Mouse (Mus musculus) liver, embryonic 16.5 days (tissue): ENCODE data around the gene Farp2. TPM values are rescaled to one million over a fixed set of nuclear protein-coding genes. Genes with fewer than 3 reads are reported as not detected.

ENCODE experiments used
- ATAC-seq: fragments of 200-750 bp; cut with Nextera tagmentation; 2 replicates; pipeline ENCODE4 v1.8.0; 2017; ENCODE audit warnings: low read depth, mild to moderate bottlenecking, moderate number of reproducible peaks, moderate library complexity
- H3K27ac ChIP-seq: fragments of 300-500 bp; sonication (generic); 2 replicates; pipeline ENCODE4 v1.5.1; 2014; ENCODE audit warnings: mild to moderate bottlenecking, low read length
- H3K27me3 ChIP-seq: fragments of 300-500 bp; sonication (generic); 2 replicates; pipeline ENCODE4 v1.6.1; 2014; ENCODE audit warnings: low read depth, low read length, mixed read lengths; ENCODE audit not compliant: control insufficient read depth, insufficient read depth
- H3K36me3 ChIP-seq: fragments of 300-500 bp; sonication (generic); 2 replicates; pipeline ENCODE4 v1.6.1; 2014; ENCODE audit warnings: mild to moderate bottlenecking; ENCODE audit not compliant: control insufficient read depth, insufficient read depth
- H3K4me1 ChIP-seq: fragments of 300-500 bp; sonication (generic); 2 replicates; pipeline ENCODE4 v1.6.1; 2014; ENCODE audit warnings: low read depth, low read length, mixed read lengths; ENCODE audit not compliant: control insufficient read depth
- H3K4me2 ChIP-seq: fragments of 300-500 bp; sonication (generic); 2 replicates; pipeline ENCODE4 v1.6.1; 2014; ENCODE audit warnings: low read depth, low read length, mixed read lengths
- H3K4me3 ChIP-seq: fragments of 300-500 bp; sonication (generic); 2 replicates; pipeline ENCODE4 v1.5.1; 2014; ENCODE audit warnings: low read depth, mild to moderate bottlenecking, low read length
- H3K9ac ChIP-seq: fragments of 300-500 bp; sonication (generic); 2 replicates; pipeline ENCODE4 v1.6.1; 2014; ENCODE audit warnings: low read depth, low read length
- H3K9me3 ChIP-seq: fragments of 300-500 bp; sonication (generic); replicated peaks from 2 replicates; pipeline ENCODE4 v1.6.1; 2016; ENCODE audit warnings: low read length; ENCODE audit not compliant: control insufficient read depth
- WGBS: fragments of 180-500 bp; shearing (Covaris S2); extraction: QIAGEN DNeasy Blood & Tissue Kit; methylation state at CpG from one replicate; pipeline ENCODE4 v1.1.7; 2014; ENCODE audit not compliant: insufficient replicate concordance; 5-methylcytosine and 5-hydroxymethylcytosine counted together
- polyA plus RNA-seq: library from polyadenylated mRNA; unstranded; fragments of >200 nt; fragmentation: Nextera tagmentation; extraction: Ambion mirVana; gene quantifications from 2 replicates; pipeline ENCODE4 v1.2.1, GENCODE M21; 2015

Farp2 gene
- polyA plus RNA-seq, 1 experiment from 2014 or later = 2.3 TPM

GRCm38 (mm10) chr1:93635580-93636192 lies 123.8 kb downstream of the Farp2 start:
- Histone ChIP-seq H3K4me2 (peak overlapping the region; percentile 96), H3K4me1 (peaks cover 24% of the 10 kb centered on the region)

DNA sequence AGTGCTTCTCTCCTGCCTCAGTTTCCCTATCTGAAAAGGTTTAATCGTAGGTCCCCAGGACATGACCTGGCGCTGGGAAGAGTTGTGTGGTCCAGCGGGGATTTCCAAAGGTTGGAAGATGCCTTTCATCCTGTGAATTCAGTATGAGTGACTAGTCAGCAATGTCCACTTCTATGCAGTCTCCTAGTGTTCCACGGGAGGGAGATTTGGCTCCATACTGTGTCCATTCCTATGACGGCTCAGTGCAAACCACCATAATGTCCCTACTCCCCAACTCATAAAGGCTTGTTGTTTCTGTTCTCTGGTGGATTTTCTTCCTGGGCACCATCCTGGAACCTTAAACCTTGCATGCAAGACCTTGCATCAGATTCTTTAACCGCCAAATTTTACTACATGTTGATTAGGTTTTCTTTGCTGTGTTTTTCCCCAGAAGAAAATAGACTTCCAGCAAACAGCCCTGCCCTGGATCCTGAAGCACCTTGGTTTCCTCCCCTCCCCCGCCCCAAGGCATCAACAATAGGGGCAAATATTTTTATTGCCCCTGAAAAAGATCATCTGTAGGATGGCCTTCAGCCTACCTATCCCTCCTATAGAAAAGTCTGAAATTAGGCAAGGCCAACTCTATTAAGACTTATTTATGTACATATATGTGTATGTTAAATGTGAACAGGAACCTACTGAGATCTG lies 124.5 kb downstream of the Farp2 start:
- no peak for ATAC-seq

More at GRCm38 (mm10) chr1:93635580-93636192, 123.8 kb downstream of the Farp2 start:
- peak; percentile 96 for ATAC-seq
- under 1% methylated on average over 44 of the region's 44 CpGs for WGBS
- Histone ChIP-seq H3K27ac (peak overlapping the region; percentile 89), H3K9ac (peak overlapping the region; percentile 96), H3K27me3 (no peaks in the 10 kb centered on the region), H3K4me3 (peak overlapping the region; percentile 98), H3K36me3 (no peaks in the 10 kb centered on the region), H3K9me3 (no peaks in the 10 kb centered on the region)

GRCm38 (mm10) chr1:93641978-93642377 lies 130.1 kb downstream of the Farp2 start:
- no peaks in the 10 kb centered on the region for H3K27me3 ChIP-seq
- H3K27ac ChIP-seq = no peak overlapping the region
- ATAC-seq = no peak
- WGBS = 65% methylated on average over 2 of the region's 2 CpGs
- H3K36me3 ChIP-seq = no peaks in the 10 kb centered on the region
- no peak overlapping the region for H3K4me3 ChIP-seq
- no peaks in the 10 kb centered on the region for H3K4me1 ChIP-seq
- no peak overlapping the region for H3K4me2 ChIP-seq
- H3K9ac ChIP-seq = no peak overlapping the region
- no peaks in the 10 kb centered on the region for H3K9me3 ChIP-seq

More for the DNA sequence above, 124.5 kb downstream of the Farp2 start:
- H3K4me1 ChIP-seq = peaks cover 19% of the 10 kb centered on the region
- H3K27ac ChIP-seq = peak overlapping the region; percentile 83
- no peaks in the 10 kb centered on the region for H3K9me3 ChIP-seq
- H3K36me3 ChIP-seq = no peaks in the 10 kb centered on the region
- peak overlapping the region; percentile 80 for H3K9ac ChIP-seq
- WGBS = 23% methylated on average over 7 of the region's 7 CpGs
- H3K4me3 ChIP-seq = peak overlapping the region; percentile 98
- H3K4me2 ChIP-seq = peak overlapping the region; percentile 96
- H3K27me3 ChIP-seq = no peaks in the 10 kb centered on the region

- H3K9me3 ChIP-seq = no peaks in the 10 kb centered on the region
- H3K4me3 ChIP-seq = no peak overlapping the region
- H3K27me3 ChIP-seq = no peaks in the 10 kb centered on the region
- H3K27ac ChIP-seq = no peak overlapping the region
- 56% methylated on average over 2 of the region's 2 CpGs for WGBS
- H3K36me3 ChIP-seq = no peaks in the 10 kb centered on the region
- no peak for ATAC-seq
- no peaks in the 10 kb centered on the region for H3K4me1 ChIP-seq
- H3K4me2 ChIP-seq = no peak overlapping the region
- H3K9ac ChIP-seq = no peak overlapping the region
Measured at GRCm38 (mm10) chr1:93642692-93643091, 130.8 kb downstream of the Farp2 start.

GRCm38 (mm10) chr1:93649604-93650172 lies 137.8 kb downstream of the Farp2 start:
- Histone ChIP-seq H3K27me3 (no peaks in the 10 kb centered on the region), H3K4me2 (no peak overlapping the region), H3K4me1 (peaks cover 2% of the 10 kb centered on the region), H3K4me3 (no peak overlapping the region), H3K9me3 (no peaks in the 10 kb centered on the region), H3K36me3 (no peaks in the 10 kb centered on the region), H3K9ac (no peak overlapping the region), H3K27ac (no peak overlapping the region)
- WGBS = 18% methylated on average over 5 of the region's 5 CpGs
- ATAC-seq = no peak

- Histone ChIP-seq H3K27me3 (no peaks in the 10 kb centered on the region), H3K27ac (no peak overlapping the region), H3K36me3 (no peaks in the 10 kb centered on the region), H3K4me3 (no peak overlapping the region), H3K4me1 (peaks cover 2% of the 10 kb centered on the region), H3K4me2 (no peak overlapping the region), H3K9ac (no peak overlapping the region), H3K9me3 (no peaks in the 10 kb centered on the region)
- WGBS = 2% methylated on average over 2 of the region's 2 CpGs
- ATAC-seq = no peak
Measured at GRCm38 (mm10) chr1:93654275-93654674, 142.4 kb downstream of the Farp2 start.

GRCm38 (mm10) chr1:93654798-93655197 lies 142.9 kb downstream of the Farp2 start:
- Histone ChIP-seq H3K27ac (no peak overlapping the region), H3K4me1 (peaks cover 2% of the 10 kb centered on the region), H3K4me2 (no peak overlapping the region), H3K9me3 (no peaks in the 10 kb centered on the region), H3K36me3 (no peaks in the 10 kb centered on the region), H3K9ac (no peak overlapping the region), H3K4me3 (no peak overlapping the region), H3K27me3 (no peaks in the 10 kb centered on the region)
- WGBS = 44% methylated on average over 2 of the region's 2 CpGs
- ATAC-seq = peak; percentile 85

GRCm38 (mm10) chr1:93656325-93657024 lies 144.6 kb downstream of the Farp2 start:
- Histone ChIP-seq H3K4me1 (peaks cover 2% of the 10 kb centered on the region), H3K27ac (no peak overlapping the region), H3K9ac (no peak overlapping the region), H3K27me3 (no peaks in the 10 kb centered on the region), H3K4me3 (no peak overlapping the region), H3K9me3 (no peaks in the 10 kb centered on the region), H3K36me3 (no peaks in the 10 kb centered on the region), H3K4me2 (no peak overlapping the region)
- WGBS = 46% methylated on average over 7 of the region's 7 CpGs
- no peak for ATAC-seq

- Histone ChIP-seq H3K27me3 (no peaks in the 10 kb centered on the region), H3K9ac (no peak overlapping the region), H3K4me1 (peaks cover 2% of the 10 kb centered on the region), H3K27ac (no peak overlapping the region), H3K9me3 (no peaks in the 10 kb centered on the region), H3K4me3 (no peak overlapping the region), H3K36me3 (no peaks in the 10 kb centered on the region), H3K4me2 (no peak overlapping the region)
- no peak for ATAC-seq
- WGBS = 63% methylated on average over 5 of the region's 5 CpGs
Measured at GRCm38 (mm10) chr1:93657025-93657360, 145.1 kb downstream of the Farp2 start.
